Comparison of ENCODE assay signal across 9 mouse cellular contexts in the genomic region with DNA sequence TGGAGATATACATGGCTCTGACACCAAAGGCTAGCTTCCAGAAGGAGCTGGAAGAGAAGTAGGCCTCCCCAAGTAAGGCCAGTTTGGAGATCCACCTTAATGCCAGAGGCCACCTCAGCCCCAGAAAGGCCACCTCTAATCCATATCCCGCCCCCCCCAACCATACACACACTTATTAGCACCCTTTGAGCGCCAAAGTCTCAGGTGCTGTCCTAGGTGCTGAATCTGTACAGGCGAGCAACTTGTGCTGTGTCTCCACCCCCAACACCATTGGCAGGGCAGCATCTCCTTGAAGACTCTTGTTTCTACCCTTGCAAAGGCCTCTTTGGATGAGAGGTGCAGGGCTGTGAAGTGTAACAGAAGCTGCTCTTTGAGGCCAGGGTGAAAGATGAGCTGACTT. TPM values are rescaled to one million over a fixed set of nuclear protein-coding genes. Genes with fewer than 3 reads are reported as not detected.
A peak's percentile ranks its signal among the peaks of the same experiment; 100 is the strongest.
DNase-seq lines count a peak whose midpoint lies in the region; ATAC-seq lines count a peak whose summit lies in the region.
"Had no signal": no experiment of that assay in that cellular context is flagged by ENCODE, and none has a peak within 500 bp of the region (broad histone marks: within the 10 kb centered on the region; RNA-seq: fewer than 3 reads in every experiment).

No protein-coding gene starts in this region.

- H3K4me3 ChIP-seq in forebrain, embryonic 14.5 days (ENCODE audit: low read depth, low read length), result no peak overlapping the region
- H3K4me3 ChIP-seq in forebrain, embryonic 16.5 days (replicated peaks; ENCODE audit: low read length), result no peak overlapping the region
- H3K4me3 ChIP-seq in neural tube, embryonic 15.5 days (replicated peaks), result no peak overlapping the region
- H3K4me3 ChIP-seq: megakaryocyte, embryonic 14.5 days had no signal

- ATAC-seq in forebrain, embryonic 14.5 days, result no peak
- ATAC-seq in forebrain, embryonic 16.5 days, result no peak
- ATAC-seq in neural tube, embryonic 15.5 days (ENCODE audit: low FRiP score), result no peak
- no peak for ATAC-seq in monocyte, adult 5-6 weeks (replicated peaks; ENCODE audit: insufficient number of reproducible peaks, low FRiP score, low TSS enrichment, poor library complexity, severe bottlenecking)

- H3K9me3 ChIP-seq in forebrain, embryonic 14.5 days (replicated peaks; ENCODE audit: control insufficient read depth, low read length), result no peaks in the 10 kb centered on the region
- H3K9me3 ChIP-seq in forebrain, embryonic 16.5 days (ENCODE audit: control insufficient read depth, low read length), result no peaks in the 10 kb centered on the region
- H3K9me3 ChIP-seq in neural tube, embryonic 15.5 days (replicated peaks), result no peaks in the 10 kb centered on the region
- H3K9me3 ChIP-seq: megakaryocyte, embryonic 14.5 days had no signal

- H3K4me1 ChIP-seq in forebrain, embryonic 14.5 days (ENCODE audit: control insufficient read depth, insufficient read depth, low read length), result 0 out of 2 replicates have a peak, but pooled peaks cover 2% of the 10 kb centered on the region
- H3K4me1 ChIP-seq in forebrain, embryonic 16.5 days (replicated peaks; ENCODE audit: control insufficient read depth, insufficient read depth, low read length), result 0 out of 2 replicates have a peak, but pooled peaks cover 2% of the 10 kb centered on the region
- H3K4me1 ChIP-seq in neural tube, embryonic 15.5 days, result peaks cover 18% of the 10 kb centered on the region
- H3K4me1 ChIP-seq: megakaryocyte, embryonic 14.5 days had no signal

- H3K27ac ChIP-seq in forebrain, embryonic 14.5 days (ENCODE audit: low read depth, low read length), result no peak overlapping the region
- no peak overlapping the region for H3K27ac ChIP-seq in forebrain, embryonic 16.5 days (ENCODE audit: low read length)
- no peak overlapping the region for H3K27ac ChIP-seq in neural tube, embryonic 15.5 days (replicated peaks)

- no peak overlapping the region for H3K4me2 ChIP-seq in forebrain, embryonic 14.5 days (ENCODE audit: low read length)
- no peak overlapping the region for H3K4me2 ChIP-seq in forebrain, embryonic 16.5 days (ENCODE audit: low read length)
- H3K4me2 ChIP-seq in neural tube, embryonic 15.5 days, result no peak overlapping the region

- no peak overlapping the region for H3K9ac ChIP-seq in forebrain, embryonic 14.5 days (ENCODE audit: low read length)
- H3K9ac ChIP-seq in forebrain, embryonic 16.5 days (replicated peaks; ENCODE audit: low read depth, low read length), result no peak overlapping the region
- H3K9ac ChIP-seq in neural tube, embryonic 15.5 days (replicated peaks), result no peak overlapping the region

- peak; percentile 42 for DNase-seq in forebrain, embryonic 14.5 days (ENCODE audit: low spot score)
- DNase-seq in neural tube, embryonic 10.5 days (ENCODE audit: extremely low spot score, low spot score), result peak; percentile 61
- DNase-seq in forelimb bud, embryonic 11.5 days (ENCODE audit: low read depth, low spot score), result peak; percentile 87
- DNase-seq in testis, postnatal 10 days (ENCODE audit: low spot score), result peak; percentile 57
- no peak for DNase-seq in urinary bladder, postnatal 36 days (ENCODE audit: low spot score in 2 of 2)

- H3K27me3 ChIP-seq in forebrain, embryonic 14.5 days (replicated peaks; ENCODE audit: control insufficient read depth, insufficient read depth, low read length), result peaks cover 5% of the 10 kb centered on the region; the same call in 1 of the 2 replicates
- H3K27me3 ChIP-seq in forebrain, embryonic 16.5 days (replicated peaks; ENCODE audit: control insufficient read depth, insufficient read depth, low read length), result peaks cover 3% of the 10 kb centered on the region; the same call in 1 of the 2 replicates
- H3K27me3 ChIP-seq in neural tube, embryonic 15.5 days (replicated peaks), result peaks cover 1% of the 10 kb centered on the region; the same call in 1 of the 2 replicates

- WGBS in forebrain, embryonic 14.5 days, result 11% methylated on average over 3 of the region's 3 CpGs
- 19% methylated on average over 3 of the region's 3 CpGs for WGBS in forebrain, embryonic 16.5 days
- WGBS in neural tube, embryonic 15.5 days, result 22% methylated on average over 3 of the region's 3 CpGs

- H3K36me3 ChIP-seq in forebrain, embryonic 14.5 days (ENCODE audit: control insufficient read depth, insufficient read depth, low read length), result no peaks in the 10 kb centered on the region
- H3K36me3 ChIP-seq in forebrain, embryonic 16.5 days (ENCODE audit: control insufficient read depth, insufficient read depth), result no peaks in the 10 kb centered on the region
- H3K36me3 ChIP-seq in neural tube, embryonic 15.5 days, result no peaks in the 10 kb centered on the region

RNA-seq across cellular contexts. Expression of a gene that starts 6.4 kb away (rescaled TPM):
- 17.3 and 17.6 TPM in 2 replicates for polyA plus RNA-seq in forebrain, embryonic 14.5 days (2014; fragmentation: Nextera tagmentation; extraction: Ambion mirVana)
- polyA plus RNA-seq in forebrain, embryonic 16.5 days (2015; fragmentation: Nextera tagmentation; extraction: Ambion mirVana), result 17.1 and 24.3 TPM in 2 replicates
- 60.5 and 71.4 TPM in 2 replicates for polyA plus RNA-seq in neural tube, embryonic 15.5 days (2015; fragmentation: Nextera tagmentation; extraction: Ambion mirVana)
- not detected in 3 replicates for total RNA-seq in monocyte, adult 5-6 weeks (2017)

Comparison
In these comparisons a context has a peak if more than half of its experiments do, and no peak if none do; other contexts are left out.
1. DNase-seq: peak in forebrain, embryonic 14.5 days (single experiment), neural tube, embryonic 10.5 days (single experiment), forelimb bud, embryonic 11.5 days (single experiment) and testis, postnatal 10 days (single experiment); none in urinary bladder, postnatal 36 days (0 of 2).